Mouse (Mus musculus): ENCODE data around the gene Gm10256. TPM values are rescaled to one million over a fixed set of nuclear protein-coding genes. Genes with fewer than 3 reads are reported as not detected.

Gene Gm10256
- total RNA-seq (2023; ENCODE audit: inconsistent age), result not detected in 4 replicates

DNA sequence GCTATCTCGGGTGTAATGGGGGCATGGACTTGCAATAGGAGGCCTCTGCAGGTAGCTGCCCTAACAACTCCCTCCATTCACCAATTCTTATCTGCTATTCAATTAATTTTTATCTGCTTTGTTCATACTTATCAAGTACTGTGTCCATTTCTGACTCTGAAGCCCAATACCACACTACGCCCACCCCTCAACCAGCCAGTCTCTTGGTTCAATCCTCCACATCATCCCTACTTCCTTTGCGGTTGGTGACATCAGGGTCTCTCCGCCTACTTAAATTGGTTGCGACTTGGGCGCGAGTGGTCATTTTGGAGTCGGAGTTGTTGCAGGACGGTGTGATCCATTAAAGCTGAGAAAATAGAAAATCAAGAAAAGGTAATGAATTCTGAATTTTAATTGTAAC is at the start of gene Gm10256, which contains the start of gene Rbmy:
Gene Gm10256, plus strand, starts transcription at position 320 of the 400 bp plus-strand sequence.
Gene Rbmy, plus strand, starts transcription at position 301 of the 400 bp plus-strand sequence.

DNA sequence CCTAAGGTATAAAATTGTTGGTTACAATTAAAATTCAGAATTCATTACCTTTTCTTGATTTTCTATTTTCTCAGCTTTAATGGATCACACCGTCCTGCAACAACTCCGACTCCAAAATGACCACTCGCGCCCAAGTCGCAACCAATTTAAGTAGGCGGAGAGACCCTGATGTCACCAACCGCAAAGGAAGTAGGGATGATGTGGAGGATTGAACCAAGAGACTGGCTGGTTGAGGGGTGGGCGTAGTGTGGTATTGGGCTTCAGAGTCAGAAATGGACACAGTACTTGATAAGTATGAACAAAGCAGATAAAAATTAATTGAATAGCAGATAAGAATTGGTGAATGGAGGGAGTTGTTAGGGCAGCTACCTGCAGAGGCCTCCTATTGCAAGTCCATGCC is 34.4 kb upstream of the Gm10256 start, which contains the start of gene Gm4064:
Gene Gm4064, minus strand, starts transcription at position 101 of the 400 bp plus-strand sequence.

DNA sequence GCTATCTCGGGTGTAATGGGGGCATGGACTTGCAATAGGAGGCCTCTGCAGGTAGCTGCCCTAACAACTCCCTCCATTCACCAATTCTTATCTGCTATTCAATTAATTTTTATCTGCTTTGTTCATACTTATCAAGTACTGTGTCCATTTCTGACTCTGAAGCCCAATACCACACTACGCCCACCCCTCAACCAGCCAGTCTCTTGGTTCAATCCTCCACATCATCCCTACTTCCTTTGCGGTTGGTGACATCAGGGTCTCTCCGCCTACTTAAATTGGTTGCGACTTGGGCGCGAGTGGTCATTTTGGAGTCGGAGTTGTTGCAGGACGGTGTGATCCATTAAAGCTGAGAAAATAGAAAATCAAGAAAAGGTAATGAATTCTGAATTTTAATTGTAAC is 70.2 kb downstream of the Gm10256 start, which contains the start of gene Gm10352:
Gene Gm10352, plus strand, starts transcription at position 301 of the 400 bp plus-strand sequence.

Other genes starting within 250 kb of the Gm10256 start
- gene H2al2c, start 231.6 kb upstream of the Gm10256 start, total RNA-seq (2023; ENCODE audit: inconsistent age), result not detected in 4 replicates
- gene Sry, start 167.0 kb upstream of the Gm10256 start, total RNA-seq (2023; ENCODE audit: inconsistent age), result not detected in 4 replicates
- gene H2al2b, start 110.0 kb upstream of the Gm10256 start, total RNA-seq (2023; ENCODE audit: inconsistent age), result not detected in 4 replicates
- gene Gm4064, start 34.5 kb upstream of the Gm10256 start, total RNA-seq (2023; ENCODE audit: inconsistent age), result not detected in 4 replicates
- not detected in 4 replicates for gene Rbmy, start within 50 bp of the Gm10256 start, total RNA-seq (2023; ENCODE audit: inconsistent age)
- gene Gm10352, start 70.3 kb downstream of the Gm10256 start, total RNA-seq (2023; ENCODE audit: inconsistent age), result not detected in 4 replicates
- gene Gm29289, start 101.9 kb downstream of the Gm10256 start, total RNA-seq (2023; ENCODE audit: inconsistent age), result not detected in 4 replicates